Mouse (Mus musculus) MEL (cell line): ENCODE results near the gene Ksr1. TPM values are rescaled to one million over a fixed set of nuclear protein-coding genes. Genes with fewer than 3 reads are reported as not detected.

Experiments used
- DNase-seq: peaks from one replicate; pipeline ENCODE4 v3.0.0; 2011; ENCODE audit warnings: low read depth, low spot score
- H3K27ac ChIP-seq: 2 replicates; pipeline ENCODE4 v1.5.1; 2012; ENCODE audit warnings: low read depth, mild to moderate bottlenecking, control low read depth, low read length, moderate library complexity; ENCODE audit not compliant: control insufficient read depth
- H3K27me3 ChIP-seq, 2 experiments: fragments of 150-350 bp in 1 of 2; sonication (generic) in 1 of 2; 2 replicates each; pipeline ENCODE4 v1.6.1; 2012; ENCODE audit warnings: low read length in 2 of 2, mild to moderate bottlenecking in 2 of 2, improper control_type of control experiment in 1 of 2, moderate library complexity in 1 of 2; ENCODE audit not compliant: insufficient read depth in 2 of 2, control insufficient read depth in 1 of 2
- H3K36me3 ChIP-seq, 2 experiments: 2 replicates each; pipeline ENCODE4 v1.6.1; 2012 to 2014; ENCODE audit warnings: low read length in 2 of 2, improper control_type of control experiment in 1 of 2, inconsistent platforms in 1 of 2, mild to moderate bottlenecking in 1 of 2; ENCODE audit not compliant: insufficient read depth in 2 of 2, control insufficient read depth in 1 of 2
- H3K4me1 ChIP-seq, 2 experiments: fragments of 150-350 bp in 1 of 2; sonication (generic) in 1 of 2; 2 replicates each; pipeline ENCODE4 v1.6.1; 2012; ENCODE audit warnings: low read length in 2 of 2, improper control_type of control experiment in 1 of 2, mild to moderate bottlenecking in 1 of 2; ENCODE audit not compliant: insufficient read depth in 2 of 2, control insufficient read depth in 1 of 2
- H3K4me3 ChIP-seq, 2 experiments: fragments of 150-350 bp in 1 of 2; sonication (generic) in 1 of 2; 2 replicates each; pipeline ENCODE4 v1.5.1; 2012; ENCODE audit warnings: low read depth in 2 of 2, low read length in 2 of 2, mild to moderate bottlenecking in 2 of 2, moderate library complexity in 2 of 2, control low read depth in 1 of 2, improper control_type of control experiment in 1 of 2; ENCODE audit not compliant: control insufficient read depth in 1 of 2, insufficient read depth in 1 of 2
- H3K79me2 ChIP-seq: 2 replicates; pipeline ENCODE4 v1.6.1; 2012; ENCODE audit warnings: mild to moderate bottlenecking, low read length, moderate library complexity; ENCODE audit not compliant: control insufficient read depth, poor library complexity, insufficient read depth
- H3K9ac ChIP-seq: 2 replicates; pipeline ENCODE4 v1.6.1; 2012; ENCODE audit warnings: low read depth, mild to moderate bottlenecking, control low read depth, low read length, moderate library complexity; ENCODE audit not compliant: control insufficient read depth, poor library complexity, severe bottlenecking
- H3K9me3 ChIP-seq: fragments of 150-350 bp; sonication (generic); replicated peaks from 2 replicates; pipeline ENCODE4 v1.6.1; 2012; ENCODE audit warnings: mild to moderate bottlenecking, low read length, improper control_type of control experiment, moderate library complexity; ENCODE audit not compliant: insufficient read depth
- BHLHE40 ChIP-seq: IDR thresholded peaks from 2 replicates; pipeline ENCODE4 v1.6.1; 2012; ENCODE audit warnings: low read depth, mild to moderate bottlenecking, inconsistent platforms, low read length, improper control_type of control experiment, borderline replicate concordance
- CHD1 ChIP-seq: IDR thresholded peaks from 2 replicates; pipeline ENCODE4 v1.6.1; 2012; ENCODE audit warnings: low read depth, mild to moderate bottlenecking, inconsistent platforms, low read length, improper control_type of control experiment
- CHD2 ChIP-seq: IDR thresholded peaks from 2 replicates; pipeline ENCODE4 v1.6.1; 2011; ENCODE audit warnings: low read length, improper control_type of control experiment
- CTCF ChIP-seq, 3 experiments: IDR thresholded peaks in 2 of 3; conservative IDR thresholded peaks in 1 of 3; 2 replicates each; pipeline ENCODE4 v1.5.1; 2011 to 2012; ENCODE audit warnings: low read length in 3 of 3, low read depth in 2 of 3, mild to moderate bottlenecking in 2 of 3, improper control_type of control experiment in 1 of 3, inconsistent platforms in 1 of 3, mixed read lengths in 1 of 3, moderate library complexity in 1 of 3; ENCODE audit not compliant: control insufficient read depth in 1 of 3, insufficient read depth in 1 of 3, poor library complexity in 1 of 3, severe bottlenecking in 1 of 3
- E2F4 ChIP-seq: IDR thresholded peaks from 2 replicates; pipeline ENCODE4 v1.6.1; 2011; ENCODE audit warnings: low read depth, low read length, improper control_type of control experiment, borderline replicate concordance
- ELF1 ChIP-seq: IDR thresholded peaks from 2 replicates; pipeline ENCODE4 v1.6.1; 2014; ENCODE audit warnings: low read depth, mild to moderate bottlenecking, inconsistent platforms, low read length, improper control_type of control experiment, moderate library complexity
- EP300 ChIP-seq, 2 experiments: IDR thresholded peaks; 2 replicates each; pipeline ENCODE4 v1.6.1; 2011; ENCODE audit warnings: improper control_type of control experiment in 2 of 2, low read length in 2 of 2, low read depth in 1 of 2, mild to moderate bottlenecking in 1 of 2
- ETS1 ChIP-seq: IDR thresholded peaks from 2 replicates; pipeline ENCODE4 v1.6.1; 2012; ENCODE audit warnings: low read depth, mild to moderate bottlenecking, inconsistent platforms, low read length, improper control_type of control experiment, moderate library complexity
- GABPA ChIP-seq: IDR thresholded peaks from 2 replicates; pipeline ENCODE4 v1.6.1; 2012; ENCODE audit warnings: low read depth, mild to moderate bottlenecking, inconsistent platforms, low read length, improper control_type of control experiment, moderate library complexity
- GATA1 ChIP-seq: IDR thresholded peaks from 2 replicates; pipeline ENCODE4 v1.6.1; 2011; ENCODE audit warnings: low read depth, low read length, improper control_type of control experiment
- HCFC1 ChIP-seq: IDR thresholded peaks from 2 replicates; pipeline ENCODE4 v1.6.1; 2012; ENCODE audit warnings: low read depth, mild to moderate bottlenecking, inconsistent platforms, low read length, improper control_type of control experiment, moderate library complexity
- JUND ChIP-seq: IDR thresholded peaks from 2 replicates; pipeline ENCODE4 v1.6.1; 2011; ENCODE audit warnings: low read depth, mild to moderate bottlenecking, improper control_type of control experiment, low read length
- MAFK ChIP-seq: IDR thresholded peaks from 2 replicates; pipeline ENCODE4 v1.6.1; 2011; ENCODE audit warnings: low read depth, mild to moderate bottlenecking, low read length, improper control_type of control experiment, borderline replicate concordance
- MAX ChIP-seq: IDR thresholded peaks from 2 replicates; pipeline ENCODE4 v1.6.1; 2011; ENCODE audit warnings: low read length, improper control_type of control experiment
- MAZ ChIP-seq: IDR thresholded peaks from 2 replicates; pipeline ENCODE4 v1.6.1; 2012; ENCODE audit warnings: low read depth, mild to moderate bottlenecking, inconsistent platforms, low read length, improper control_type of control experiment
- MEF2A ChIP-seq: IDR thresholded peaks from 2 replicates; pipeline ENCODE4 v1.6.1; 2014; ENCODE audit warnings: low read depth, mild to moderate bottlenecking, inconsistent platforms, low read length, improper control_type of control experiment; ENCODE audit not compliant: poor library complexity, insufficient replicate concordance, severe bottlenecking; ENCODE audit errors: extremely low read depth
- MXI1 ChIP-seq: IDR thresholded peaks from 2 replicates; pipeline ENCODE4 v1.6.1; 2011; ENCODE audit warnings: mild to moderate bottlenecking, low read depth, low read length, improper control_type of control experiment
- MYB ChIP-seq: IDR thresholded peaks from 2 replicates; pipeline ENCODE4 v1.6.1; 2011; ENCODE audit warnings: mild to moderate bottlenecking, low read depth, low read length, improper control_type of control experiment
- MYC ChIP-seq: IDR thresholded peaks from 2 replicates; pipeline ENCODE4 v1.6.1; 2011; ENCODE audit warnings: low read depth, mild to moderate bottlenecking, low read length, improper control_type of control experiment, moderate library complexity
- NELFE ChIP-seq: IDR thresholded peaks from 2 replicates; pipeline ENCODE4 v1.6.1; 2011; ENCODE audit warnings: low read depth, low read length, improper control_type of control experiment
- NRF1 ChIP-seq: IDR thresholded peaks from 2 replicates; pipeline ENCODE4 v1.6.1; 2014; ENCODE audit warnings: low read depth, mild to moderate bottlenecking, inconsistent platforms, low read length, improper control_type of control experiment, moderate library complexity; ENCODE audit not compliant: poor library complexity, insufficient read depth, severe bottlenecking
- POLR2A ChIP-seq, 2 experiments: IDR thresholded peaks; 2 replicates each; pipeline ENCODE4 v1.6.1; 2011 to 2012; ENCODE audit warnings: low read length in 2 of 2, mild to moderate bottlenecking in 2 of 2, control low read depth in 1 of 2, improper control_type of control experiment in 1 of 2, low read depth in 1 of 2, moderate library complexity in 1 of 2; ENCODE audit not compliant: control insufficient read depth in 1 of 2, insufficient read depth in 1 of 2, poor library complexity in 1 of 2
- POLR2AphosphoS2 ChIP-seq: IDR thresholded peaks from 2 replicates; pipeline ENCODE4 v1.6.1; 2011; ENCODE audit warnings: low read length, improper control_type of control experiment
- POLR2AphosphoS5 ChIP-seq: IDR thresholded peaks from 2 replicates; pipeline ENCODE4 v1.6.1; 2012; ENCODE audit warnings: low read depth, borderline replicate concordance, mild to moderate bottlenecking, inconsistent platforms, low read length, moderate library complexity, mixed read lengths
- RCOR1 ChIP-seq: IDR thresholded peaks from 2 replicates; pipeline ENCODE4 v1.6.1; 2012; ENCODE audit warnings: low read depth, mild to moderate bottlenecking, inconsistent platforms, low read length, improper control_type of control experiment
- SIN3A ChIP-seq: IDR thresholded peaks from 2 replicates; pipeline ENCODE4 v1.6.1; 2012; ENCODE audit warnings: low read length, improper control_type of control experiment, inconsistent platforms
- SMC3 ChIP-seq: IDR thresholded peaks from 2 replicates; pipeline ENCODE4 v1.6.1; 2011; ENCODE audit warnings: low read depth, low read length, improper control_type of control experiment
- TAL1 ChIP-seq: IDR thresholded peaks from 2 replicates; pipeline ENCODE4 v1.6.1; 2012; ENCODE audit warnings: mild to moderate bottlenecking, inconsistent platforms, low read length, moderate library complexity, mixed read lengths
- TBP ChIP-seq: IDR thresholded peaks from 2 replicates; pipeline ENCODE4 v1.8.0; 2011; ENCODE audit warnings: low read depth, low read length, improper control_type of control experiment
- TCF12 ChIP-seq: IDR thresholded peaks from 2 replicates; pipeline ENCODE4 v1.6.1; 2014; ENCODE audit warnings: low read depth, mild to moderate bottlenecking, inconsistent platforms, low read length, improper control_type of control experiment, moderate library complexity
- UBTF ChIP-seq: IDR thresholded peaks from 2 replicates; pipeline ENCODE4 v1.6.1; 2012; ENCODE audit warnings: low read depth, mild to moderate bottlenecking, inconsistent platforms, low read length, improper control_type of control experiment, moderate library complexity, borderline replicate concordance; ENCODE audit not compliant: insufficient read depth
- USF1 ChIP-seq: IDR thresholded peaks from 2 replicates; pipeline ENCODE4 v1.6.1; 2014; ENCODE audit warnings: low read depth, mild to moderate bottlenecking, inconsistent platforms, low read length, improper control_type of control experiment, moderate library complexity
- USF2 ChIP-seq, 2 experiments: IDR thresholded peaks; 2 replicates each; pipeline ENCODE4 v1.6.1; 2011 to 2012; ENCODE audit warnings: improper control_type of control experiment in 2 of 2, low read length in 2 of 2, borderline replicate concordance in 1 of 2, inconsistent platforms in 1 of 2, low read depth in 1 of 2, mild to moderate bottlenecking in 1 of 2; ENCODE audit not compliant: insufficient read depth in 1 of 2
- ZC3H11A ChIP-seq: IDR thresholded peaks from 2 replicates; pipeline ENCODE4 v1.6.1; 2012; ENCODE audit warnings: low read depth, mild to moderate bottlenecking, inconsistent platforms, low read length, improper control_type of control experiment
- ZKSCAN1 ChIP-seq: IDR thresholded peaks from 2 replicates; pipeline ENCODE4 v1.6.1; 2012; ENCODE audit warnings: low read depth, mild to moderate bottlenecking, inconsistent platforms, low read length, improper control_type of control experiment, moderate library complexity
- ZMIZ1 ChIP-seq: IDR thresholded peaks from 2 replicates; pipeline ENCODE4 v1.6.1; 2012; ENCODE audit warnings: low read depth, mild to moderate bottlenecking, inconsistent platforms, low read length, improper control_type of control experiment, moderate library complexity
- ZNF384 ChIP-seq: IDR thresholded peaks from 2 replicates; pipeline ENCODE4 v1.6.1; 2012; ENCODE audit warnings: low read depth, mild to moderate bottlenecking, inconsistent platforms, low read length, improper control_type of control experiment
- polyA plus RNA-seq, 2 experiments: library from polyadenylated mRNA; stranded (reverse) in 1 of 2; unstranded in 1 of 2; fragments of >175 nt in 1 of 2; fragments of >200 nt in 1 of 2; gene quantifications; 2 replicates each; pipeline versions ENCODE4 v1.2.1 to v1.2.4; 2012; ENCODE audit warnings: low replicate concordance in 2 of 2, low read depth in 1 of 2; ENCODE audit not compliant: insufficient read length in 2 of 2, insufficient read depth in 1 of 2, missing spikeins in 1 of 2
- total RNA-seq: library from RNA; depleted of rRNA; stranded (reverse); fragments of 300-350 nt; gene quantifications from 2 replicates; pipeline ENCODE4 v1.2.3, GENCODE M21; 2012

The Ksr1 gene
- total and polyA plus RNA-seq, 3 experiments: 9.7 to 18.4 TPM; not detected in 1

DNA sequence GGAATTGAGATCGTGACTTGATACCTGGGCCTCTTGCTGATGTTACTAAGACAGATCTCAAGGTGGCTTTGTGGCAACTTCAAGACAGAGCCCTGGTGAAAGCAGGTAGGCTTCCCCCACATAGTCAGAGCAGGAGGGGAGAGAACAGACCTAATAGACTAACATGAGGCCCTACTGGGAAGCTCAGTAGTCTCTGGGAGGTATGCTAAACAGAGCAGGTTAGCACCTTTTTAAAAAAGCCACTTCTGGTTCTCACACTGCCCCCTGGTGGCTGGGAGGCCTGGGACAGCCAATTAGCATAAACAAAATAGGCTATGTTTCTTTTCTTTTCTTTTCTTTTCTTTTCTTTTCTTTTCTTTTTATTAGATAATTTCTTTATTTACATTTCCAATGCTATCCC lies 46.0 kb upstream of the Ksr1 start:
- Histone ChIP-seq H3K4me3 (peak overlapping the region in 1 of 2 experiments; percentile 6; a peak in 1 of 4 replicates), H3K9ac (no peak overlapping the region), H3K27me3 (no peaks in the 10 kb centered on the region)
- TF ChIP-seq GATA1: no peak
- peak in 1 of 2 experiments; percentile 42; a peak in 1 of 4 replicates for TF ChIP-seq POLR2A (IDR thresholded peaks at IDR 0.05; ENCODE audit: control insufficient read depth in 1 of 2, insufficient read depth in 1 of 2, low read depth in 1 of 2, low read length in 2 of 2, poor library complexity in 1 of 2)
- TF ChIP-seq POLR2AphosphoS2: no peak
- TF ChIP-seq SMC3: peak; percentile 32; the same call in 1 of the 2 replicates
- 0 out of 2 replicates have a peak, but pooled peaks have one; percentile 10 for TF ChIP-seq E2F4
- TF ChIP-seq MAX: no peak
- TF ChIP-seq MYB: no peak
- no peak for TF ChIP-seq TAL1
- no peak for TF ChIP-seq RCOR1
- no peak for TF ChIP-seq USF2 (IDR thresholded peaks at IDR 0.05; ENCODE audit: borderline replicate concordance in 1 of 2, insufficient read depth in 1 of 2, low read depth in 1 of 2, low read length in 2 of 2)
- no peak for TF ChIP-seq ZNF384
- TF ChIP-seq SIN3A: 0 out of 2 replicates have a peak, but pooled peaks have one; percentile 19
- TF ChIP-seq EP300 (IDR thresholded peaks at IDR 0.05; ENCODE audit: low read depth in 1 of 2, low read length in 2 of 2): no peak
- no peak for TF ChIP-seq MAZ
- TF ChIP-seq MEF2A: no peak
- TF ChIP-seq NRF1: no peak
- TF ChIP-seq CTCF (IDR thresholded peaks at IDR 0.05 in 2 of 3, conservative IDR thresholded peaks at IDR 0.05 in 1 of 3; ENCODE audit: control insufficient read depth in 1 of 3, insufficient read depth in 1 of 3, low read depth in 2 of 3, low read length in 3 of 3, poor library complexity in 1 of 3, severe bottlenecking in 1 of 3): peak; percentile 69 to 86 (median 77)
- no peak for TF ChIP-seq CHD1
- no peak for TF ChIP-seq ZMIZ1
- no peak for TF ChIP-seq ELF1
- TF ChIP-seq TCF12: no peak
- no peak for TF ChIP-seq ZKSCAN1
- no peak for TF ChIP-seq ETS1
- 0 out of 2 replicates have a peak, but pooled peaks have one; percentile 17 for TF ChIP-seq MYC
- TF ChIP-seq NELFE: peak; percentile 28; the same call in 1 of the 2 replicates
- TF ChIP-seq UBTF: no peak
- no peak for TF ChIP-seq BHLHE40
- no peak for TF ChIP-seq CHD2
- TF ChIP-seq JUND: no peak
- TF ChIP-seq MXI1: no peak
- no peak for TF ChIP-seq MAFK
- no peak for TF ChIP-seq POLR2AphosphoS5
- TF ChIP-seq GABPA: 0 out of 2 replicates have a peak, but pooled peaks have one; percentile 7
- peak; percentile 53; the same call in 1 of the 2 replicates for TF ChIP-seq TBP
- no peak for TF ChIP-seq USF1
- TF ChIP-seq ZC3H11A: no peak
- no peak; the same call in 1 of the 2 replicates for TF ChIP-seq HCFC1

More for the DNA sequence above, 46.0 kb upstream of the Ksr1 start:
- Histone ChIP-seq H3K79me2 (no peaks in the 10 kb centered on the region), H3K36me3 (peaks cover 0 to 8% of the 10 kb centered on the region in 2 experiments; a peak in 2 of 4 replicates), H3K4me1 (peaks cover under 1 to 17% of the 10 kb centered on the region in 2 experiments; a peak in 2 of 4 replicates), H3K27ac (no peak overlapping the region), H3K9me3 (no peaks in the 10 kb centered on the region)
- peak; percentile 75 for DNase-seq
